Mouse (Mus musculus) lung, adult 2 months (tissue): ENCODE results near the gene Fam136a. TPM values are rescaled to one million over a fixed set of nuclear protein-coding genes. Genes with fewer than 3 reads are reported as not detected.

Source experiments
- DNase-seq: peaks from one replicate; pipeline ENCODE4 v3.0.0; 2022
- H3K4me1 ChIP-seq: fragments of 200-500 bp; 2 replicates; pipeline ENCODE4 v1.6.1; 2011; ENCODE audit warnings: low read length; ENCODE audit not compliant: control insufficient read depth, insufficient read depth
- H3K4me3 ChIP-seq: fragments of 200-500 bp; replicated peaks from 2 replicates; pipeline ENCODE3; 2011; ENCODE audit warnings: low read depth, mild to moderate bottlenecking, control low read depth, low read length; ENCODE audit errors: extremely low read depth
- CTCF ChIP-seq: fragments of 200-500 bp; IDR thresholded peaks from 2 replicates; pipeline ENCODE4 v1.5.1; 2011; ENCODE audit warnings: mild to moderate bottlenecking, low read length, control low read depth; ENCODE audit not compliant: insufficient read depth
- POLR2A ChIP-seq: fragments of 200-500 bp; IDR thresholded peaks from 2 replicates; pipeline ENCODE4 v1.6.1; 2011; ENCODE audit warnings: low read depth, mild to moderate bottlenecking, control low read depth, low read length, borderline replicate concordance; ENCODE audit errors: extremely low read depth
- WGBS: fragments of 180-500 bp; shearing (Covaris S2); methylation state at CpG from one replicate; pipeline ENCODE4 v1.1.7; 2018; 5-methylcytosine and 5-hydroxymethylcytosine counted together
- polyA plus RNA-seq: library from polyadenylated mRNA; depleted of rRNA; stranded (reverse); fragments of >200 nt; gene quantifications from 2 replicates; pipeline ENCODE4 v1.2.3, GENCODE M21; 2012

The Fam136a gene
- polyA plus RNA-seq, 1 experiment = 8.5 TPM

DNA sequence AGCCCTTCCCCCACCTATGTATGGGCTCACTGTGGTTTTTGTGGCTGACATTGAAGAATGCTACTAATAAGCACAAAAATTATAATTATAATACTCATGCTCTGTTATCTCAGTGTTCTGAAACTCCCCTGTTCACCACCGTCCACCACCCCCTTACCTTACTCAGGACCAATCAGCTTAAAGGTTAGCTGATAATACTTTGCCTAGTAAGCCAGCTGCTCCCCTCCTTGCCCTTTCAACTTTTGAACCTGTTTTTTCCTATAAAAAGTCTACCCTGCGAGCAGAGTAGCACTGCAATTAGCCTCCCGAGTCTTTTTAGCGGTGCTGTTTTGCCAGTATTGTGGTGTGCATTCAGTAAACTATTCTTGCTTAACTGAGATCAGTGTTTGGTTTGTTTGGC, 19.2 kb downstream of the Fam136a start:
- no peak for DNase-seq
- Histone ChIP-seq H3K4me1 (no peaks in the 10 kb centered on the region), H3K4me3 (no peak overlapping the region)
- WGBS = 60% methylated on average over 4 of the region's 4 CpGs
- no peak for TF ChIP-seq CTCF
- TF ChIP-seq POLR2A = no peak

DNA sequence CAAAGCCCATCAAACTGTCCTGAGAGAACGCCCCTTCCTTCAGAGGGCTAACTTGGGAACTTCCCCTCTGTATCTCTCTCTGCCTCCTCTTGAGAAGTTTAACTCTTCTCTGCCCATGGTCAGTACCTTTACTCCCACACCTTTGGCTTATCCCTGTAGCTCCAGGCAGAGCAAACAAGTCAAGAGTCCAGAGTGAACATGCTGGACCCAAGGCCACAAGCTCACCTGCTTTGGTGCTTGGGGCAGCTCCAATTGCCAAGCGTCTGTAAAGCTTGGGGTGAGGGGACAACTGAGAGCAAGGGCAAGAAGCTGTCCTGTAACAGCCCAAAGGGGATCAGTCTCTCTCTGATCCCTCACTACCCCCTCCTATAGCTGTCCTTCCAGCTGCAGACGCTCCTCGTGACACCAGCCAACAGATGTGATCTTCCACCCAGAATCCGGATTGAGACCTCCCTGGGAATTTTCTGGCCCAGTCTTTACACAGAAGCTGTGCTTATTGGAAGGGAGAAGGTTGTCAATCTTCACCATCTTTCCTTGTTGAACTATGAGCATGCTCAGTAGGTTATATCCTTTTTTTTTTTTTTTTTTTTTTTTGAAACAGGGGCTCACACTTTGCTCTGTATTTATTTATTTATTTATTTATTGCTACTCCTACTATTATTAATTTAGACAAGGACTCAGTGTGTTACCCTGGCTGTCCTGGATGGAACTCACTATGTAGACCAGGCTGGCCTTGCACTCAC, 20.1 kb downstream of the Fam136a start:
- no peak overlapping the region for H3K4me3 ChIP-seq
- WGBS = 73% methylated on average over 5 of the region's 5 CpGs
- no peak for DNase-seq
- TF ChIP-seq POLR2A (no peak), CTCF (no peak)
- H3K4me1 ChIP-seq = no peaks in the 10 kb centered on the region

DNA sequence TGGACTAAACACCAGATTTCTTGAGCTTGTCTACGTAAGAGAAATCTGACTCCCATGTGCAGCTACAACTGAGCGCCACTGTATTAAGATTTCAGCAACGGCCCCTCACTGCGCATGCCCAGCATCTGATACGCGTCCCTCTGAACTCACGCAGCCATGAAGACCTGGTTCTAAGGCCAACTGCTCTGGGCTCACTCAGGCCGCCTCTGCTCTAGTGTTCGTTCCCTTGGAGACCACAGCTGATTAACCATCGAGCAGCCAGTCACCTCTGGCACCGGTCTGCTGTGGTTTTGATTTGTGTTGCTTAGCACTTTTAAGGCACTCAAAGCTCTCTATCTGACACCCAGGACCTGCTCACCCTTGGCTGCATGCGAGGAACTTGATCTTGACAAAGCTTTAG, 21.9 kb downstream of the Fam136a start:
- 82% methylated on average over 12 of the region's 12 CpGs for WGBS
- TF ChIP-seq POLR2A (no peak), CTCF (no peak)
- H3K4me1 ChIP-seq = no peaks in the 10 kb centered on the region
- no peak for DNase-seq
- H3K4me3 ChIP-seq = no peak overlapping the region

GRCm38 (mm10) chr6:86388461-86388860, 23.0 kb downstream of the Fam136a start:
- WGBS = 68% methylated on average over 18 of the region's 18 CpGs
- DNase-seq = no peak
- TF ChIP-seq CTCF = no peak
- TF ChIP-seq POLR2A = no peak

GRCm38 (mm10) chr6:86391326-86391725, 25.9 kb downstream of the Fam136a start:
- H3K4me1 ChIP-seq = no peaks in the 10 kb centered on the region
- DNase-seq = no peak
- 94% methylated on average over 5 of the region's 5 CpGs for WGBS
- TF ChIP-seq CTCF (no peak), POLR2A (no peak)
- H3K4me3 ChIP-seq = no peak overlapping the region

More at GRCm38 (mm10) chr6:86388461-86388860, 23.0 kb downstream of the Fam136a start:
- H3K4me1 ChIP-seq = no peaks in the 10 kb centered on the region
- H3K4me3 ChIP-seq = no peak overlapping the region

GRCm38 (mm10) chr6:86393187-86393586, 27.7 kb downstream of the Fam136a start:
- WGBS = 100% methylated on average over 1 of the region's 1 CpGs
- H3K4me3 ChIP-seq = no peak overlapping the region
- TF ChIP-seq CTCF (no peak), POLR2A (no peak)
- DNase-seq = no peak
- 0 out of 2 replicates have a peak, but pooled peaks cover 3% of the 10 kb centered on the region for H3K4me1 ChIP-seq

- no peak for TF ChIP-seq CTCF
- TF ChIP-seq POLR2A = no peak
- no peak for DNase-seq
- Histone ChIP-seq H3K4me1 (0 out of 2 replicates have a peak, but pooled peaks cover 3% of the 10 kb centered on the region), H3K4me3 (no peak overlapping the region)
- WGBS = 83% methylated on average over 17 of the region's 17 CpGs
Observed at GRCm38 (mm10) chr6:86394078-86394720, 28.8 kb downstream of the Fam136a start.

DNA sequence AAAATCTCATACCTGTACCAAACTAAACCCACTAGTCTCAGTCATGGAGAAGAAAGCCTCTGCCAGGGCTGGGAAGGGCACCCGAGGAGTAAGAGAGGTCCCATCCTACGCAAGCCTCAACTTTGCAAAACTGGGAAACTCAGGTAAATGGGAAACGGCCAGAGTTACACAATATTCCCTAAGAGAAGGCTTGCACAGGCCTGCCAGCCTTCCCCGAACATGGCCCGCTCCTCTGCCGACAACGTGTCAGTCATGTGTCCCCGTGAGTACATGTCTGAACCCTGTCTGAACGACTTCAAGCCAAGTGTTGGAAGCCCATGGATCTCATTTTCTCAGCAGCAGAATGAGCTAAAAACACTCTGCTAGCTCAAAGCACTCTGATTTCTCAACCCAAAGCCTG, 29.6 kb downstream of the Fam136a start:
- no peak for DNase-seq

DNA sequence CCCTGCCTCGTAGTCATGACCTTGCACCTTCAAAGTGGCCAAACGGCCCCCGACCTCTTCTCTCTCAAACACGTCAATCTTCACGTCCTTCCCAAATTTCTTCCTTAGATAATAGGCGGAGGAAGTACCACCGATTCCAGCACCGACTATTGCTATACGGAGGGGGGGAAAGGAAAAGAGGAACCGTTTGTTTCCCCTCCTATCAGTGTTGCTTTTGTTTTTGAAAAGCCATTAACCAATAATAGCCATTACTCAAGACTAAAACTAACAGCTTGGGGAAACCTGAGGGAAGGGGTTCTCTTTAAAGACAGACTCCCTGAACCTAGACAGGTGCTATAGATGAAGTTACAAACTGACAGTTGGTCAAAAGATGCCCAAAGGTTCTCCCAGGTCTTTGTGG, 30.5 kb downstream of the Fam136a start:
- TF ChIP-seq POLR2A (no peak), CTCF (no peak)
- H3K4me3 ChIP-seq = peak overlapping the region; percentile 89
- 0 out of 2 replicates have a peak, but pooled peaks cover 3% of the 10 kb centered on the region for H3K4me1 ChIP-seq
- DNase-seq = no peak
- 19% methylated on average over 10 of the region's 10 CpGs for WGBS

More for the DNA sequence above, 29.6 kb downstream of the Fam136a start:
- TF ChIP-seq POLR2A = no peak
- no peak for TF ChIP-seq CTCF
- H3K4me1 ChIP-seq = 0 out of 2 replicates have a peak, but pooled peaks cover 3% of the 10 kb centered on the region
- H3K4me3 ChIP-seq = no peak overlapping the region
- WGBS = 88% methylated on average over 9 of the region's 9 CpGs
